Mouse (Mus musculus) liver, embryonic 14.5 days (tissue): ENCODE data around the gene Lpo.

Experiments used
- CTCF ChIP-seq: IDR thresholded peaks from 2 replicates; pipeline ENCODE4 v1.5.1; 2016; ENCODE audit warnings: antibody characterized with exemption, low read depth, control low read depth
- EP300 ChIP-seq: IDR thresholded peaks from 2 replicates; pipeline ENCODE4 v1.6.1; 2016; ENCODE audit warnings: antibody characterized with exemption, low read depth

DNA sequence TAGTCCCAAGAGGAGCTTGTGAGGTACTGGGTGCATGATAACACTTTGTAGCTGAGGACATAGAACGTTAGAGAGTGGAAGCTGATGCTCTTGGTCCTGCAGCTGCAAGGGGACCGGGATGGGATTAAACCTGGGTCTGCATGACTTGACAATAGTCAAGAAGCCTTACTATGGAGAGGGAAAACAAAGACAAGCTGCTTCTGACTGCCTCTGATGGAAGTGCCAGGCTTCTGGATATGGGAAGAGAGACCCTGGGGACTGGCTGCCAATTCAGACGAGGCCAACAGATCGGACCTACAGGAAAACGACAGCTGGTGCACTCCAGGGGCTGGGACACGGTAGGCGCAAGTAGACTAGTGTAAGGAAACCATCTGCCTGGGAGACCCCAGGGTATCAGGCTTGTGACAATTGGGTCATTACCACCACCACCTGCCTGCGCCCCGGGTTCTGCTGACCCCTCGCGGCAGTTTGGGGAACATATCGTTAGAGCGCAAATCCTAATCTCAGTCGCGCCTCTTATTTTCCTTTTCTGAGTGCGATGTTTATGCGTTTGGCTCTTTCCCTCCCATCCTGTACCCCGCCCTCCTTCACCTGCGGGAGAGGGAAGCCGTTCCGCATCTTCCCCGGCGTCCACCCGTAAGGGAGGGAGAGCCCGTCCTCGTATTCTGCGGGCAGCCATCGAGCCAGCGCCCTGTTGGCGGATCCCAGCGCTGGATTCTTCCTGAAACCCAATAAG is 11.2 kb downstream of the Lpo start:
- TF ChIP-seq CTCF (peak; percentile 81), EP300 (no peak)
